Mouse (Mus musculus) liver, adult 2 months (tissue): ENCODE measurements around the gene Fgfr2.

Source experiments
- CTCF ChIP-seq: fragments of 200-500 bp; IDR thresholded peaks from 2 replicates; pipeline ENCODE4 v1.5.1; 2011; ENCODE audit warnings: low read depth, low read length, control low read depth
- POLR2A ChIP-seq: fragments of 200-500 bp; IDR thresholded peaks from 2 replicates; pipeline ENCODE4 v1.6.1; 2011; ENCODE audit warnings: low read length, control low read depth; ENCODE audit not compliant: insufficient read depth; ENCODE audit errors: extremely low read depth

GRCm38 (mm10) chr7:133052819-133053218 is 70.3 kb downstream of the Fgfr2 start:
- TF ChIP-seq POLR2A: no peak
- TF ChIP-seq CTCF: no peak
